Mouse (Mus musculus): Measurements from ENCODE around the gene Crk.

- TF ChIP-seq CTCF (IDR thresholded peaks at IDR 0.05; ENCODE audit: low read depth, low read length) (no peak), POLR2A (IDR thresholded peaks at IDR 0.05; ENCODE audit: extremely low read depth, insufficient read depth, low read length) (no peak)
Observed at GRCm38 (mm10) chr11:75736978-75737377, 57.9 kb downstream of the Crk start.
